Mouse (Mus musculus) adrenal gland, postnatal 4 days (tissue): ENCODE data around the gene Smg7. TPM values are rescaled to one million over a fixed set of nuclear protein-coding genes. Genes with fewer than 3 reads are reported as not detected.

Source experiments
- DNase-seq, 2 experiments: peaks; one replicate each; pipeline ENCODE4 v3.0.0; 2021 to 2022; ENCODE audit warnings: low spot score in 2 of 2, mixed read lengths in 2 of 2
- total RNA-seq, 2 experiments: library from RNA; stranded (reverse); gene quantifications; 2 replicates each; pipeline ENCODE4 v1.2.3; 2021

The Smg7 gene
- total RNA-seq, 2 experiments from 2014 or later = 65.4 to 73.4 TPM

GRCm38 (mm10) chr1:152841057-152841456 lies 61.4 kb downstream of the Smg7 start:
- no peak for DNase-seq

- DNase-seq = no peak
Measured at GRCm38 (mm10) chr1:152840343-152840742, 62.1 kb downstream of the Smg7 start.

- DNase-seq = no peak
Measured at GRCm38 (mm10) chr1:152838841-152839240, 63.6 kb downstream of the Smg7 start.

GRCm38 (mm10) chr1:152838026-152838702 lies 64.3 kb downstream of the Smg7 start:
- no peak for DNase-seq

- no peak for DNase-seq
Measured at GRCm38 (mm10) chr1:152835061-152835460, 67.4 kb downstream of the Smg7 start.

- DNase-seq = no peak
Measured at GRCm38 (mm10) chr1:152832316-152832715, 70.1 kb downstream of the Smg7 start.

GRCm38 (mm10) chr1:152831619-152832018 lies 70.8 kb downstream of the Smg7 start:
- DNase-seq = no peak

GRCm38 (mm10) chr1:152831003-152831402 lies 71.4 kb downstream of the Smg7 start:
- no peak for DNase-seq

GRCm38 (mm10) chr1:152830054-152830453 lies 72.4 kb downstream of the Smg7 start:
- no peak for DNase-seq

GRCm38 (mm10) chr1:152828637-152829355 lies 73.7 kb downstream of the Smg7 start:
- no peak for DNase-seq

GRCm38 (mm10) chr1:152828168-152828567 lies 74.3 kb downstream of the Smg7 start:
- DNase-seq = no peak

GRCm38 (mm10) chr1:152826446-152826845 lies 76.0 kb downstream of the Smg7 start:
- DNase-seq = no peak

- DNase-seq = no peak
Measured at GRCm38 (mm10) chr1:152824206-152824605, 78.2 kb downstream of the Smg7 start.

- no peak for DNase-seq
Measured at GRCm38 (mm10) chr1:152821746-152822145, 80.7 kb downstream of the Smg7 start.

- DNase-seq = no peak
Measured at GRCm38 (mm10) chr1:152820911-152821695, 81.3 kb downstream of the Smg7 start.

- DNase-seq = no peak
Measured at GRCm38 (mm10) chr1:152819558-152819957, 82.9 kb downstream of the Smg7 start.

GRCm38 (mm10) chr1:152817794-152818193 lies 84.7 kb downstream of the Smg7 start:
- no peak for DNase-seq

GRCm38 (mm10) chr1:152817027-152817769 lies 85.2 kb downstream of the Smg7 start:
- no peak for DNase-seq

- no peak for DNase-seq
Measured at GRCm38 (mm10) chr1:152815265-152815701, 87.2 kb downstream of the Smg7 start.

- no peak for DNase-seq
Measured at GRCm38 (mm10) chr1:152810533-152811439, 91.7 kb downstream of the Smg7 start.
